In genomic region chr11:54156504-54156903, GRCm38 (mm10) we compare ENCODE assay signal across 15 mouse cellular contexts. TPM values are rescaled to one million over a fixed set of nuclear protein-coding genes. Genes with fewer than 3 reads are reported as not detected.
A peak's percentile ranks its signal among the peaks of the same experiment; 100 is the strongest.
DNase-seq lines count a peak whose midpoint lies in the region; ATAC-seq and TF ChIP-seq lines count a peak whose summit lies in the region.
"Had no signal": no experiment of that assay in that cellular context is flagged by ENCODE, and none has a peak within 500 bp of the region (broad histone marks: within the 10 kb centered on the region; RNA-seq: fewer than 3 reads in every experiment).

No protein-coding gene starts in this region.

- no peaks in the 10 kb centered on the region for H3K9me3 ChIP-seq in liver, postnatal 0 days (ENCODE audit: low read length)
- no peaks in the 10 kb centered on the region for H3K9me3 ChIP-seq in lung, postnatal 0 days (ENCODE audit: low read length)
- H3K9me3 ChIP-seq in limb, embryonic 10.5 days (replicated peaks) = no peaks in the 10 kb centered on the region
- H3K9me3 ChIP-seq: embryonic facial prominence, embryonic 15.5 days; forebrain, embryonic 10.5 days; forebrain, embryonic 15.5 days; heart, embryonic 13.5 days; hindbrain, embryonic 13.5 days had no signal

- H3K9ac ChIP-seq in liver, postnatal 0 days (replicated peaks) = no peak overlapping the region
- no peak overlapping the region for H3K9ac ChIP-seq in lung, postnatal 0 days (replicated peaks; ENCODE audit: low read depth)
- H3K9ac ChIP-seq: embryonic facial prominence, embryonic 15.5 days; forebrain, embryonic 15.5 days; heart, embryonic 13.5 days; hindbrain, embryonic 13.5 days had no signal

- H3K27me3 ChIP-seq in liver, postnatal 0 days (ENCODE audit: insufficient read depth, low read length) = no peaks in the 10 kb centered on the region
- H3K27me3 ChIP-seq in lung, postnatal 0 days (replicated peaks; ENCODE audit: insufficient read depth, low read length) = no peaks in the 10 kb centered on the region
- no peaks in the 10 kb centered on the region for H3K27me3 ChIP-seq in limb, embryonic 10.5 days (ENCODE audit: low read depth, poor library complexity, severe bottlenecking)
- H3K27me3 ChIP-seq: embryonic facial prominence, embryonic 15.5 days; forebrain, embryonic 15.5 days; heart, embryonic 13.5 days; hindbrain, embryonic 13.5 days had no signal

- no peak for DNase-seq in liver, postnatal 0 days
- no peak for DNase-seq in liver
- peak; percentile 34 for DNase-seq in lung, postnatal 0 days (ENCODE audit: low spot score)
- DNase-seq in lung, postnatal 14 days = no peak
- no peak for DNase-seq in limb, embryonic 10.5 days (ENCODE audit: low spot score)
- DNase-seq in thymus, postnatal 4 days = no peak
- DNase-seq: embryo, embryonic 11 days; gastrocnemius, postnatal 10 days had no signal

- H3K4me1 ChIP-seq in liver, postnatal 0 days (ENCODE audit: insufficient read depth) = 0 out of 2 replicates have a peak, but pooled peaks cover 2% of the 10 kb centered on the region
- H3K4me1 ChIP-seq in lung, postnatal 0 days (ENCODE audit: insufficient read depth, low read depth, low read length) = no peaks in the 10 kb centered on the region
- H3K4me1 ChIP-seq in limb, embryonic 10.5 days = peaks cover 7% of the 10 kb centered on the region; the same call in 1 of the 2 replicates
- H3K4me1 ChIP-seq: forebrain, embryonic 10.5 days; forebrain, embryonic 15.5 days; hindbrain, embryonic 13.5 days had no signal

- no peak for ATAC-seq in liver, postnatal 0 days
- peak; percentile 57; the same call in 1 of the 2 replicates for ATAC-seq in lung, postnatal 0 days
- ATAC-seq: forebrain, embryonic 15.5 days; hindbrain, postnatal 0 days had no signal

- H3K36me3 ChIP-seq in liver, postnatal 0 days (replicated peaks; ENCODE audit: insufficient read depth, low read length) = no peaks in the 10 kb centered on the region
- H3K36me3 ChIP-seq in lung, postnatal 0 days (ENCODE audit: insufficient read depth, low read length) = no peaks in the 10 kb centered on the region
- no peaks in the 10 kb centered on the region for H3K36me3 ChIP-seq in limb, embryonic 10.5 days
- H3K36me3 ChIP-seq: embryonic facial prominence, embryonic 15.5 days; forebrain, embryonic 10.5 days; forebrain, embryonic 15.5 days; heart, embryonic 13.5 days; hindbrain, embryonic 13.5 days had no signal

- TF ChIP-seq CTCF in liver, postnatal 0 days (IDR thresholded peaks at IDR 0.05; ENCODE audit: low read depth) = no peak
- TF ChIP-seq CTCF in lung, postnatal 0 days (IDR thresholded peaks at IDR 0.05) = no peak

- H3K27ac ChIP-seq in liver, postnatal 0 days (ENCODE audit: low read depth) = peak overlapping the region; percentile 66
- H3K27ac ChIP-seq in lung, postnatal 0 days (ENCODE audit: low read length) = peak overlapping the region; percentile 45; the same call in 1 of the 2 replicates
- H3K27ac ChIP-seq in limb, embryonic 10.5 days = 0 out of 2 replicates have a peak overlapping the region, but pooled peaks have one; percentile 8
- H3K27ac ChIP-seq: embryonic facial prominence, embryonic 15.5 days; forebrain, embryonic 10.5 days; forebrain, embryonic 15.5 days; heart, embryonic 13.5 days; hindbrain, embryonic 13.5 days; hindbrain, postnatal 0 days had no signal

- no peak overlapping the region for H3K4me2 ChIP-seq in liver, postnatal 0 days (ENCODE audit: low read depth, low read length)
- H3K4me2 ChIP-seq in lung, postnatal 0 days (replicated peaks; ENCODE audit: low read depth, low read length) = no peak overlapping the region
- H3K4me2 ChIP-seq: embryonic facial prominence, embryonic 15.5 days; forebrain, embryonic 15.5 days; heart, embryonic 13.5 days; hindbrain, embryonic 13.5 days had no signal

- no peak for TF ChIP-seq EP300 in liver, postnatal 0 days (IDR thresholded peaks at IDR 0.05; ENCODE audit: low read depth)
- no peak for TF ChIP-seq EP300 in lung, postnatal 0 days (IDR thresholded peaks at IDR 0.05)

- no peak overlapping the region for H3K4me3 ChIP-seq in liver, postnatal 0 days (ENCODE audit: low read depth, low read length)
- H3K4me3 ChIP-seq in lung, postnatal 0 days (ENCODE audit: low read depth, low read length) = no peak overlapping the region
- H3K4me3 ChIP-seq in limb, embryonic 10.5 days = no peak overlapping the region
- H3K4me3 ChIP-seq: embryonic facial prominence, embryonic 15.5 days; erythroblast, embryonic 14.5 days; forebrain, embryonic 10.5 days; forebrain, embryonic 15.5 days; heart, embryonic 13.5 days; hindbrain, embryonic 13.5 days had no signal

RNA-seq across cellular contexts. Expression of gene P4ha2, which starts 56.6 kb away (rescaled TPM):
- 2.4 and 2.7 TPM in 2 replicates for polyA plus RNA-seq in liver, postnatal 0 days (2015; fragmentation: Nextera tagmentation; extraction: Ambion mirVana)
- 21.4 and 26.5 TPM in 2 replicates for polyA plus RNA-seq in lung, postnatal 0 days (2015; fragmentation: Nextera tagmentation; extraction: Ambion mirVana)
- polyA plus RNA-seq in limb, embryonic 10.5 days (2016; fragmentation: Nextera tagmentation; extraction: Ambion mirVana) = 35.6 and 38.7 TPM in 2 replicates
- polyA plus RNA-seq: erythroblast, embryonic 14.5 days had no signal

Comparison
In these comparisons a context has a peak if more than half of its experiments do, and no peak if none do; other contexts are left out.
1. H3K27ac ChIP-seq: peak in every context shown above with its lines; median percentile 66 in liver, postnatal 0 days; 45 in lung, postnatal 0 days; 8 in limb, embryonic 10.5 days.